Mouse (Mus musculus): ENCODE data around the gene Slc35e4.
A peak's percentile ranks its signal among the peaks of the same experiment; 100 is the strongest.
"Not testable (repeated sequence)": the region's sequence is repeated elsewhere in the genome, so short reads cannot be mapped to it uniquely, and the experiment has no call there.

Slc35e4 gene

GRCm38 (mm10) chr11:3913316-3914108 is 952 bp downstream of the Slc35e4 start:
- peak; percentile 82 for DNase-seq (ENCODE audit: low read depth)

- DNase-seq (ENCODE audit: low read depth) = no peak
Measured at GRCm38 (mm10) chr11:3912875-3913271, 1.6 kb downstream of the Slc35e4 start.

GRCm38 (mm10) chr11:3912100-3912874 is 2.2 kb downstream of the Slc35e4 start:
- DNase-seq (ENCODE audit: low read depth) = no peak

GRCm38 (mm10) chr11:3911440-3911839 is 3.0 kb downstream of the Slc35e4 start:
- not testable (repeated sequence) for DNase-seq (ENCODE audit: low read depth)

- DNase-seq (ENCODE audit: low read depth) = no peak
Measured at GRCm38 (mm10) chr11:3910513-3911310, 3.8 kb downstream of the Slc35e4 start.

GRCm38 (mm10) chr11:3909236-3909635 is 5.2 kb downstream of the Slc35e4 start:
- DNase-seq (ENCODE audit: low read depth) = no peak

GRCm38 (mm10) chr11:3905446-3905845 is 9.0 kb downstream of the Slc35e4 start:
- DNase-seq (ENCODE audit: low read depth) = no peak

GRCm38 (mm10) chr11:3904673-3905072 is 9.8 kb downstream of the Slc35e4 start:
- no peak for DNase-seq (ENCODE audit: low read depth)

- DNase-seq (ENCODE audit: low read depth) = no peak
Measured at GRCm38 (mm10) chr11:3903046-3903445, 11.4 kb downstream of the Slc35e4 start.

- DNase-seq (ENCODE audit: low read depth) = no peak
Measured at GRCm38 (mm10) chr11:3902516-3902915, 11.9 kb downstream of the Slc35e4 start.

- no peak for DNase-seq (ENCODE audit: low read depth)
Measured at GRCm38 (mm10) chr11:3900296-3900695, 14.2 kb downstream of the Slc35e4 start.

- no peak for DNase-seq (ENCODE audit: low read depth)
Measured at GRCm38 (mm10) chr11:3895933-3896332, 18.5 kb downstream of the Slc35e4 start.

GRCm38 (mm10) chr11:3895458-3895857 is 19.0 kb downstream of the Slc35e4 start:
- no peak for DNase-seq (ENCODE audit: low read depth)

GRCm38 (mm10) chr11:3894406-3895281 is 19.8 kb downstream of the Slc35e4 start, which contains the start of the genes 4921536K21Rik and Dusp18:
4921536K21Rik (minus strand) TSS chr11:3895098.
Dusp18 (plus strand) TSS chr11:3895240.
- peak; percentile 95 for DNase-seq (ENCODE audit: low read depth)

GRCm38 (mm10) chr11:3893970-3894369 is 20.5 kb downstream of the Slc35e4 start:
- DNase-seq (ENCODE audit: low read depth) = no peak

- no peak for DNase-seq (ENCODE audit: low read depth)
Measured at GRCm38 (mm10) chr11:3887331-3887730, 27.1 kb downstream of the Slc35e4 start.

GRCm38 (mm10) chr11:3883711-3884110 is 30.8 kb downstream of the Slc35e4 start:
- no peak for DNase-seq (ENCODE audit: low read depth)

GRCm38 (mm10) chr11:3879836-3880235 is 34.6 kb downstream of the Slc35e4 start:
- peak; percentile 75 for DNase-seq (ENCODE audit: low read depth)

GRCm38 (mm10) chr11:3878660-3879059 is 35.8 kb downstream of the Slc35e4 start:
- DNase-seq (ENCODE audit: low read depth) = no peak

GRCm38 (mm10) chr11:3876419-3876818 is 38.0 kb downstream of the Slc35e4 start:
- DNase-seq (ENCODE audit: low read depth) = no peak

- no peak for DNase-seq (ENCODE audit: low read depth)
Measured at GRCm38 (mm10) chr11:3864343-3864742, 50.1 kb downstream of the Slc35e4 start.
